Mouse (Mus musculus) forebrain, embryonic 16.5 days (tissue): ENCODE measurements around the gene Drc1. TPM values are rescaled to one million over a fixed set of nuclear protein-coding genes. Genes with fewer than 3 reads are reported as not detected.
A peak's percentile ranks its signal among the peaks of the same experiment; 100 is the strongest.

Experiments
- ATAC-seq: fragments of 200-750 bp; cut with Nextera tagmentation; 2 replicates; pipeline ENCODE4 v1.8.0; 2017; ENCODE audit warnings: mild to moderate bottlenecking, moderate library complexity
- H3K27ac ChIP-seq: fragments of 300-500 bp; sonication (generic); 2 replicates; pipeline ENCODE4 v1.5.1; 2014; ENCODE audit warnings: low read length, control low read depth
- H3K27me3 ChIP-seq: fragments of 300-500 bp; sonication (generic); replicated peaks from 2 replicates; pipeline ENCODE4 v1.6.1; 2014; ENCODE audit warnings: low read length; ENCODE audit not compliant: control insufficient read depth, insufficient read depth
- H3K36me3 ChIP-seq: fragments of 300-500 bp; sonication (generic); 2 replicates; pipeline ENCODE4 v1.6.1; 2014; ENCODE audit not compliant: control insufficient read depth, insufficient read depth
- H3K4me1 ChIP-seq: fragments of 300-500 bp; sonication (generic); replicated peaks from 2 replicates; pipeline ENCODE4 v1.6.1; 2014; ENCODE audit warnings: low read length; ENCODE audit not compliant: control insufficient read depth, insufficient read depth
- H3K4me2 ChIP-seq: fragments of 300-500 bp; sonication (generic); 2 replicates; pipeline ENCODE4 v1.6.1; 2014; ENCODE audit warnings: mild to moderate bottlenecking, low read length, control low read depth
- H3K4me3 ChIP-seq: fragments of 300-500 bp; sonication (generic); replicated peaks from 2 replicates; pipeline ENCODE4 v1.5.1; 2014; ENCODE audit warnings: mild to moderate bottlenecking, low read length, control low read depth
- H3K9ac ChIP-seq: fragments of 300-500 bp; sonication (generic); replicated peaks from 2 replicates; pipeline ENCODE4 v1.6.1; 2014; ENCODE audit warnings: low read depth, low read length, control low read depth
- H3K9me3 ChIP-seq: fragments of 300-500 bp; sonication (generic); 2 replicates; pipeline ENCODE4 v1.6.1; 2016; ENCODE audit warnings: low read length; ENCODE audit not compliant: control insufficient read depth
- WGBS: fragments of 180-500 bp; shearing (Covaris S2); extraction: QIAGEN DNeasy Blood & Tissue Kit; methylation state at CpG from one replicate; pipeline ENCODE4 v1.1.7; 2014; 5-methylcytosine and 5-hydroxymethylcytosine counted together
- polyA plus RNA-seq: library from polyadenylated mRNA; unstranded; fragments of >200 nt; fragmentation: Nextera tagmentation; extraction: Ambion mirVana; gene quantifications from 2 replicates; pipeline ENCODE4 v1.2.1, GENCODE M21; 2015

Gene Drc1
- polyA plus RNA-seq, 1 experiment from 2014 or later = 8.9 TPM

GRCm38 (mm10) chr5:30243741-30244140, 37.4 kb upstream of the Drc1 start:
- ATAC-seq = no peak

GRCm38 (mm10) chr5:30245861-30246416, 35.2 kb upstream of the Drc1 start:
- Histone ChIP-seq H3K4me2 (no peak overlapping the region), H3K9ac (no peak overlapping the region), H3K4me1 (no peaks in the 10 kb centered on the region), H3K4me3 (no peak overlapping the region), H3K27ac (no peak overlapping the region), H3K9me3 (no peaks in the 10 kb centered on the region), H3K36me3 (no peaks in the 10 kb centered on the region), H3K27me3 (no peaks in the 10 kb centered on the region)
- 93% methylated on average over 9 of the region's 9 CpGs for WGBS
- no peak for ATAC-seq

More at GRCm38 (mm10) chr5:30243741-30244140, 37.4 kb upstream of the Drc1 start:
- Histone ChIP-seq H3K9ac (no peak overlapping the region), H3K27ac (no peak overlapping the region), H3K4me1 (no peaks in the 10 kb centered on the region), H3K27me3 (no peaks in the 10 kb centered on the region), H3K9me3 (no peaks in the 10 kb centered on the region), H3K36me3 (no peaks in the 10 kb centered on the region), H3K4me3 (no peak overlapping the region), H3K4me2 (no peak overlapping the region)
- 64% methylated on average over 9 of the region's 9 CpGs for WGBS

GRCm38 (mm10) chr5:30247666-30248065, 33.5 kb upstream of the Drc1 start:
- Histone ChIP-seq H3K4me2 (no peak overlapping the region), H3K27me3 (no peaks in the 10 kb centered on the region), H3K9ac (no peak overlapping the region), H3K9me3 (no peaks in the 10 kb centered on the region), H3K27ac (no peak overlapping the region), H3K36me3 (no peaks in the 10 kb centered on the region), H3K4me1 (no peaks in the 10 kb centered on the region), H3K4me3 (no peak overlapping the region)
- no peak for ATAC-seq
- WGBS = 92% methylated on average over 1 of the region's 1 CpGs

- H3K36me3 ChIP-seq = peaks cover 9% of the 10 kb centered on the region
Measured at GRCm38 (mm10) chr5:30255567-30256354, 25.4 kb upstream of the Drc1 start.

GRCm38 (mm10) chr5:30258776-30259175, 22.4 kb upstream of the Drc1 start:
- no peak overlapping the region for H3K4me3 ChIP-seq
- no peak overlapping the region for H3K27ac ChIP-seq
- H3K36me3 ChIP-seq = peaks cover 9% of the 10 kb centered on the region
- no peaks in the 10 kb centered on the region for H3K9me3 ChIP-seq
- H3K4me1 ChIP-seq = no peaks in the 10 kb centered on the region
- WGBS = 93% methylated on average over 7 of the region's 7 CpGs
- no peak overlapping the region for H3K9ac ChIP-seq
- no peak for ATAC-seq
- H3K27me3 ChIP-seq = no peaks in the 10 kb centered on the region
- no peak overlapping the region for H3K4me2 ChIP-seq

More at GRCm38 (mm10) chr5:30255567-30256354, 25.4 kb upstream of the Drc1 start:
- no peaks in the 10 kb centered on the region for H3K9me3 ChIP-seq
- H3K27me3 ChIP-seq = no peaks in the 10 kb centered on the region
- no peak overlapping the region for H3K27ac ChIP-seq
- no peak overlapping the region for H3K4me3 ChIP-seq
- no peak overlapping the region for H3K9ac ChIP-seq
- no peak overlapping the region for H3K4me2 ChIP-seq
- no peak for ATAC-seq
- no peaks in the 10 kb centered on the region for H3K4me1 ChIP-seq
- WGBS = 88% methylated on average over 12 of the region's 12 CpGs

GRCm38 (mm10) chr5:30270571-30271190, 10.5 kb upstream of the Drc1 start:
- peaks cover 15% of the 10 kb centered on the region; the same call in 1 of the 2 replicates for H3K4me1 ChIP-seq
- peaks cover 7% of the 10 kb centered on the region for H3K36me3 ChIP-seq
- WGBS = 59% methylated on average over 11 of the region's 11 CpGs
- H3K9me3 ChIP-seq = no peaks in the 10 kb centered on the region
- no peak overlapping the region for H3K4me3 ChIP-seq
- H3K9ac ChIP-seq = no peak overlapping the region
- peak; percentile 63 for ATAC-seq
- H3K27ac ChIP-seq = peak overlapping the region; percentile 3
- H3K4me2 ChIP-seq = no peak overlapping the region
- no peaks in the 10 kb centered on the region for H3K27me3 ChIP-seq

GRCm38 (mm10) chr5:30271599-30272281, 9.4 kb upstream of the Drc1 start:
- Histone ChIP-seq H3K4me3 (no peak overlapping the region), H3K27ac (no peak overlapping the region), H3K36me3 (peaks cover 2% of the 10 kb centered on the region; the same call in 1 of the 2 replicates), H3K9me3 (no peaks in the 10 kb centered on the region), H3K4me1 (peaks cover 15% of the 10 kb centered on the region; the same call in 1 of the 2 replicates), H3K9ac (no peak overlapping the region), H3K4me2 (no peak overlapping the region), H3K27me3 (no peaks in the 10 kb centered on the region)
- 92% methylated on average over 11 of the region's 11 CpGs for WGBS
- no peak for ATAC-seq

GRCm38 (mm10) chr5:30276361-30276760, 4.8 kb upstream of the Drc1 start:
- Histone ChIP-seq H3K36me3 (no peaks in the 10 kb centered on the region), H3K4me3 (no peak overlapping the region), H3K9me3 (no peaks in the 10 kb centered on the region), H3K4me2 (no peak overlapping the region), H3K4me1 (peaks cover 3% of the 10 kb centered on the region), H3K27me3 (no peaks in the 10 kb centered on the region), H3K27ac (no peak overlapping the region), H3K9ac (no peak overlapping the region)
- WGBS = 91% methylated on average over 2 of the region's 2 CpGs
- no peak for ATAC-seq

- WGBS = 87% methylated on average over 3 of the region's 3 CpGs
- Histone ChIP-seq H3K4me2 (no peak overlapping the region), H3K9ac (no peak overlapping the region), H3K4me3 (no peak overlapping the region), H3K9me3 (no peaks in the 10 kb centered on the region), H3K27ac (no peak overlapping the region), H3K4me1 (peaks cover 3% of the 10 kb centered on the region), H3K27me3 (no peaks in the 10 kb centered on the region), H3K36me3 (no peaks in the 10 kb centered on the region)
- ATAC-seq = no peak
Measured at GRCm38 (mm10) chr5:30278952-30279351, 2.2 kb upstream of the Drc1 start.
